Mouse (Mus musculus): ENCODE measurements around the gene Cd47.

The Cd47 gene

GRCm38 (mm10) chr16:49907356-49907755 is 107.0 kb downstream of the Cd47 start:
- DNase-seq (ENCODE audit: inconsistent ontology term) = no peak

- DNase-seq (ENCODE audit: inconsistent ontology term) = no peak
Observed at GRCm38 (mm10) chr16:49909536-49909935, 109.2 kb downstream of the Cd47 start.

DNA sequence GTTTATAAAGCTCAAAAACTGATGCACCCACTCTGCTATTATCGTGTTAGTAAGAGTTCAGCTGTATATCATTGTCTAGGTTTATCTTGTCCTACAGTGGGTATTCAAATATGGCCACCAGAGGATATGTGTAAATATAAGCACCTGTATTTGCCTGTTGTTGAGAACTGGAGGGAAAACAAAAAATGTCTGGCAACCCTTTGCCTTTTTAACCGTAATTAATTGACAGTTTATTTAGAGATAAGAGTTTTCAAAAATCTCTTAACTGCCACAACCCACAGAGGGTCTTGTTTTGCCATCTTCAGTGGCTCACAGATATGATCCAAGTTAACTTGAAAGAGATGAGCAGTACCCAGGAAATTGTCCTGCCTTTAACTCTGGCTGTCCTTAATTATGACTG is 113.8 kb downstream of the Cd47 start:
- no peak for DNase-seq (ENCODE audit: inconsistent ontology term)

- no peak for DNase-seq (ENCODE audit: inconsistent ontology term)
Observed at GRCm38 (mm10) chr16:49915532-49916476, 115.5 kb downstream of the Cd47 start.

- no peak for DNase-seq (ENCODE audit: inconsistent ontology term)
Observed at GRCm38 (mm10) chr16:49920191-49920590, 119.9 kb downstream of the Cd47 start.

DNA sequence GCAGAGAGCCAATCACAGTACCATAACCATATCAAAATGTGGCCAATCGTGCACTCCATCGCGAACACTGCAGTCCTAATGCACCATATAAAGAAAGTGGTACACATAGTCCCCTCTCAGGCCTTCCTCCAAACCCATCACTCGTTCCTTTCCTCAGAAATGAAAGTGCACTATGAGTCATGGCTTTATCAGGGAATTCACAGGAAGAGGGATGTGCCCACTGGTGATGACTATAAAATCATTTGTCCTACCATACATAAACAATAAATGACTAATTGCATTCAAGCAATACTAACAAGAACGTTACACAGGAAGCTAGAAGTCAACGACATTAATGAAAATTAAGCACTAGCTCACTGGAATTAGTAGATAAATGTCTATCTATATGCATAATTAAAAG is 121.3 kb downstream of the Cd47 start:
- DNase-seq (ENCODE audit: inconsistent ontology term) = no peak

DNA sequence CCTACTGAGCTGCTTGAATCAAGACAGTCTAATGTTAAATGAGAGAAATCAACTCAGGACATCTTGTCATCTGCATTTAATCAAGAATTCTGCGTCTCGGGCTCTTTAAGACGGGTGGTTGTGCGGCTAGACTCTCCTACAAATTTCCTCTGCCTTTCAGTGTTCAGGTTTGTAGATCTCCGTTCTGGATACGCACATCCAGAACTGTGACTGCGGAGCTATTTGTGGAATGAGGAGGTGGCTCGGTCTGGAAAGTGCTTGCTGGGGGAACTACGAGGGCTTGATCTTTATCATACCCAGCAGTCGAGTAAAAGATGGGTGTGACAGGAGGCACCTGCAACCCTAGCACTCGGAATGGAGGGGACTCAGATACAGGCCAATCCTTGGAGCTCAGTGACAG is 121.8 kb downstream of the Cd47 start:
- DNase-seq (ENCODE audit: inconsistent ontology term) = no peak

DNA sequence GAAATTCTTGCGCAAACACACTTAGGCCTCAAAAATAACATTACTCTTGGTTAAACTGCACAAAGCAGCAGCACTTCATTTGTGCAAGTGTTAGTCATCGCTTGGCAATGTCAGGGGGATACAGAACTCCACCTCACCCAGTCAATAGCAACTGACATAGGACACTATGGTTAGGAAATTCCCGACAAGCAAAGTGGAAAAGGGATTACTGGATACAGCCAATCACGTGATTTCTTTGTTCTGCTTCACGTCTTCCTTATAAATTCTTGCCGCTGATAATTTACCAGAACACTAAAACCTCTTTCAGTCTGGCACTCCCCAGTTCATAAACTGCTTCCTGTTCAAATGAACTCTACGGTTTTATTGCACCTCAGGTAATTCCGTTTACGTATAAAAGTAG is 123.4 kb downstream of the Cd47 start:
- DNase-seq (ENCODE audit: inconsistent ontology term) = peak; percentile 49

GRCm38 (mm10) chr16:49924941-49925340 is 124.6 kb downstream of the Cd47 start:
- DNase-seq (ENCODE audit: inconsistent ontology term) = no peak

DNA sequence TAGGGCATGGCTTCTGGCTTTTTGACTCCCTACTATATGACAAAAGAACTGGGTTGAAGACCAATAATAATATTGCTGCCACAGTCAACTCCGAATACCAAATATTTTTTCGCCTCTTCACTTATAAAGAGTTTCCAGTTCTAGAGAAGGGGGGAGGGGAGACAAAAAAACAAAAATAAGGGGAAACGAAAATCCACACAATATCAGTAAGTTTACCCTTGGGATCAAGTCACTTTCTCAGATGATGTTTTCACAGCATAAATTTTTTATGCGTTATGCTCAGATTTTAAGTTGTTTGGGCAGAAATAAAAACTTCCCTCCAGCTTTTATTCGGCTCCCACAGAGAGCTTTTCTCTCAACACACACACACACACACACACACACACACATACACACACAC is 132.9 kb downstream of the Cd47 start:
- no peak for DNase-seq (ENCODE audit: inconsistent ontology term)

- DNase-seq (ENCODE audit: inconsistent ontology term) = no peak
Observed at GRCm38 (mm10) chr16:49936008-49936443, 135.7 kb downstream of the Cd47 start.

- DNase-seq (ENCODE audit: inconsistent ontology term) = no peak
Observed at GRCm38 (mm10) chr16:49936793-49937192, 136.5 kb downstream of the Cd47 start.

DNA sequence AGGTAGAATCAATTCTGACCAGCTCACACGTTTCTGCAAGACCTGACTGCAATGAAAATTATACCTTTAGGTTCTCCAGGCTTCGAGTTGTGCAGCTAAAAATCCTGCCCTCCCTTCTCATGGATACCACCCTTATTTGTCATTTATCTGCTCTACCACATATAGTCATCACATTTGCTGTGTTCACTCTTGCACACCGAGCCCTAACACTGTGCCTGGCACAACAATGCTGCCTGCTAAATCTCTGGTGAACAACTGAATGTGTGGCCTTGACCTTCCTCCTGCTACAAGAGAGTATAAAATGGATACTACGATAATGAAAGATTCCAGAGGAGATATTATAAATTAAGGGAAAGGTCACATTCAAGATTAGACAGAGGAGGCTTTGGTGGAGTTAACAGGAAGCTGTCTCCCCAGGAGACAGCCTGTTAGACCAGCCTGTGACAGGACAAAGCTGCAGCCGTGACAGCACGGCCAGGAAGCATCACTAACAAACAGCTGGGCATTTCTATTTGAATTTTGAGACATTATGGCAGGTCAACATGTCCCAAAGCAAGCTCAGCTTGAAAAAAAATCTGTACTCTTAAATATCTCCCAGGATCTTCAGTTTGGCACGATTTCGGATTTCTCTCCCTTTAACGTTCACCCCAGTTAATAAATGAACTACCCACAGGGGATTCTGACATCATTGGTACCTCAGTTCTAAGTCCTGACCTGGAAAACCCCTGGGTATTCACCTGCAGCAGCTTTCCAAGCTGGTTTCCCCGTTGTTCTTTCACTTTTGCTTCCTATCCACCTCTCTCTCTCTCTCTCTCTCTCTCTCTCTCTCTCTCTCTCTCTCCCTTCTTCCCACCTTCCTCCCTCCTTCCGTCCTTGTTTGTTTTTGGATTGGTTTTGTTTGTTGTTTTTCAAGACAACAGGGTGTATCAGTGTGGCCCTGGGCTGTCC is 137.2 kb downstream of the Cd47 start:
- peak; percentile 23 for DNase-seq (ENCODE audit: inconsistent ontology term)

DNA sequence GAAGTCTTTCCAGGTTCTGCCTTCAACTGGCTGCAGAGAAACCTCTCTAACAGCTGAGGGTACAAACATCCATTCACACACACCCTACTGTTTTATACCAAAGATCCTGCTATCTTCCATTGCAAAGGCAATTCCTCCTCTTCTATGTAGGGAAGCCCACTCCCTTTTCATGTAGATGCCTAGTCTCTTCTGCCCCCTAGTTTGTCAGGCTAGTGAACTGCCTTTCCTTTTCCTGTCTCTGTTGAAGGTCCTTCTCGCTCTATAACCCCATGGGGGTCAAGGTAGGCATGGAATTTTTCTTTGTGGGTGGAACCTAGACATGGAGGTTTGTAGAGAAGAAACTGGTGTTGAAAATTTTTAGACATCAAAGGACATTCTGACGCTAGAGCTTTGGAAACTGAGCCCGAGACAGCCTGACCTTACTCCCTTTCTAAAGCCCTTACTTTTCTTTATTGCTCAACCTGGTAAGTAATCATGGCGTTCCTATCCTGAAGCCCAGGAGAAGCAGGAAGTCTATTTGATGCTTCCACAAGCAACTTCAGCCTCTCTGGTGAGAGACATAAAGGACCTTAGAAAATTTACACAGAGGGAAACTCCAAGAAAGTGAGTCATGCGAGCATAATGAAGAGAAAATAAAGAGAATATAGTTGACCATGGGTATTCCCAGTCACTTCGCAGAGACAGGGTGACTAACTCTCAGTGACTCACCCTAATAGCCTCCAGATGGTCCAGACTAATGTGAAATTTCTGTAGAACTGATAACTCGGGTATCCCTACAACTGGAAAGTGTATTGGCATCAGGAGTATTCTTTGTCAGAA is 138.4 kb downstream of the Cd47 start:
- DNase-seq (ENCODE audit: inconsistent ontology term) = peak; percentile 67

DNA sequence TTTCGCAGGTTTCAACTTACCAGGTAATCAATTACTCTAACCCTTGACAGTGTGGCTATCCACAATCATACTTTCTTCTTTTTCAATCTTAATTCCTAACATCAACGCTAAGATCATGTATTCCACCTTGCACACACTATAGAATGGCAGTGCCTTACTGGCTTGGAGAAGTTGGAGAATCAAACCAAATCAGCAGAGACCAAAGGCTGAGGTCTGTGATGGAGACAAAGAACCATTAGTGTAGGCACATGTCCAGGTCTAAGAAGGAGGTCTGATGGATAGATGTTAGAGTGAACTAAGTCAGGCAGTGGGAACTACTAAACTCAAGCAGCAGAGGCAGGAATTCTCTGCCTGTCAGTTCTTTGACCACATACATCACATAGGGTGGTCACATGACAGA is 139.0 kb downstream of the Cd47 start:
- DNase-seq (ENCODE audit: inconsistent ontology term) = no peak

DNA sequence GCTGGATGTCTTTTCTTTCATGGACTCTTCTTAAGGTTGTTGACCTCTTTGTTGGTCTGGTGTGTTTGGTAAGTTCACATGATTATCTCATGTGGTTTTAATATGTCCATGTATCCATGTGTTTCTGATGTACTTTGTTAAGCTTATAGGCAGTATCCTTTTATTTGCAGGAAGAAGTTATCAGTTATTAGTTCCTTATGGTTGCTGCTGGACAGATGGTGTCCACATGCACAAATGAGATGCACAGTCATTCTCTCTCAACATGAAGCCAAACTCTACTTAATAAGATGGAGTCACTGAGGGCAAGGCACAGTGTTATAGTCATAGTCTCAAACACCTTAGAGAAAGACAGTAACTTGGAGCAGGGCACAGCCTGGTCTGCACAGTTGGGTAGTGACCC is 140.1 kb downstream of the Cd47 start:
- no peak for DNase-seq (ENCODE audit: inconsistent ontology term)

DNA sequence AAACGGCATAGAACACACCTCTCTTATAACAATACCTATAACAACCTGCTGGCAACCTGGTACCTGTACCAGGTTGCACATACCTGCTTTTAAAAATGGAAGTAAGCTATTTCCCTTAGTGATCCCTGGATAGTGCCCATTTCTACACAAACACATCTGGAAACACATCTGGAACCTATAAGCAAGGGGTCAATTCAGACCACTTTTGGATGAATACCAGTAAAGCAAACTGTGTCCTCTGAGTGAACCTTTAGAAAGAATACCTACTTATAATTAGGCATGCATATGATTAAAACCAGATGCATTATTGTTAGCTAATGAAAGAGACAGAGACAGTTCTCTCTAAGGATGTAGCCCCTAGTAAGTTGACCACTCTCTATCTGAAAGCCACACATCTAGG is 140.7 kb downstream of the Cd47 start:
- DNase-seq (ENCODE audit: inconsistent ontology term) = no peak

DNA sequence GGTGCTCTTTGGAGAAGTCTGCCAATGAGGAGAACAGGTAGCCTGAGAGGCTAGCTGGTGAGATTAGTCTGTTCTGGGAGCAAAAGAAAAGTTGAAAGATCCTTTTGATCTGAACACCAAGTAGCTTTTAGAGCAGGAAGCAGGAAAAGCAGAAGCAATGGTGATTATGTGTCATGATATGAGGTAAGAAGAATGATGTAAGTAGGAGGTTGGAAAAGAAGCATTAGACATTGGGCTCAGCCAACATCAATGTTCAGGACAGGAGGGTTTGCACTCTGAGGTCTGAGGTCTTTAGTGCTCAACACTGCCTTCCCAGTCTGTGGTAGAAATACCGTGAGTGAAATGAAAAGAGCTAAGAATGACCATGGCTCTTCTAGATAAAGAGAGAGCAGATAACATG is 143.4 kb downstream of the Cd47 start:
- no peak for DNase-seq (ENCODE audit: inconsistent ontology term)

GRCm38 (mm10) chr16:49945084-49945483 is 144.8 kb downstream of the Cd47 start:
- no peak for DNase-seq (ENCODE audit: inconsistent ontology term)

DNA sequence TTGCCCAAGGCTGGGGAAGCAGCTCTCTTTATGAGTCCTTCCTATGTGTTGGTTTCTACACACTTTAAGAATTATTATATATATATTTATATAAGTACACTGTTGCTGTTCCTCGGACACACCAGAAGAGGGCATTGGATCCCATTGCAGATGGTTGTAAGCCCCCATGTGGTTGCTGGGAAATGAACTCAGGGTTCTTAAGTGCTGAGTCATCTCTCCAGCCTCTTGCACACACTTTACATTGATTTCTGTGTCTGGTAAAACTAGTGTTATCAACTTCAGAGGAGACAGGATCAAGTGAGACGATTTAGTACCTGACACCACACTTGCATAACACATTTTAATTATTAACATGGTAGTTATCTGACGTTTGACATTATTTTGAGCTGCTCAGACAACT is 146.7 kb downstream of the Cd47 start:
- DNase-seq (ENCODE audit: inconsistent ontology term) = no peak

GRCm38 (mm10) chr16:49947610-49948009 is 147.3 kb downstream of the Cd47 start:
- DNase-seq (ENCODE audit: inconsistent ontology term) = no peak

DNA sequence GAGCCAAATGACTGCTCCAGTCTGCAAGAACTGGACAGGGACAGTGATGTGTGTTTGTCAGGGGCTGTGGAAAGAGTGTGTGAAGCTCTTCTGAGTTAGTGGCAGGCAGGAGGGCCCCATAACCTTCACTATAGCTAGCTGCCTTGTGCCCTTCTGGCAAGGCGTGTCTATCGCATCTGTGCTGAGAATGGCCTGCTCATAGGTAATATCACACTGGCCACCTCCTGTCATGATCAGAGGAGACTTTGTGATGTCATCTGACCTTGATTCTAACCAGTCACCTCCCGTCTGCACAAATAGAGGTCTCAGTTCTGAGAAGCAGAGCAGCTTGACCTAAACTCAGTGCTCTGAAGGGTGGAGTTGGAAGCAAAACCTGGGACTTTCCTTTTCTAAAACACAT is 148.0 kb downstream of the Cd47 start:
- no peak for DNase-seq (ENCODE audit: inconsistent ontology term)

Measured in Muller cell, postnatal 12 days (primary cell).